Mouse (Mus musculus) limb, embryonic 12.5 days (tissue): ENCODE measurements around the gene F13b. TPM values are rescaled to one million over a fixed set of nuclear protein-coding genes. Genes with fewer than 3 reads are reported as not detected.

Experiments
- ATAC-seq: fragments of 200-750 bp; cut with Nextera tagmentation; 2 replicates; pipeline ENCODE4 v1.8.0; 2017; ENCODE audit warnings: low read depth, moderate TSS enrichment; ENCODE audit not compliant: insufficient number of reproducible peaks, insufficient read depth, low FRiP score, low TSS enrichment
- H3K27ac ChIP-seq: fragments of 300-500 bp; sonication (generic); 2 replicates; pipeline ENCODE4 v1.5.1; 2016; ENCODE audit warnings: mild to moderate bottlenecking, moderate library complexity
- H3K27me3 ChIP-seq: fragments of 300-500 bp; sonication (generic); 2 replicates; pipeline ENCODE4 v1.6.1; 2016; ENCODE audit warnings: mild to moderate bottlenecking, moderate library complexity
- H3K36me3 ChIP-seq: fragments of 300-500 bp; sonication (generic); 2 replicates; pipeline ENCODE4 v1.6.1; 2016; ENCODE audit warnings: mild to moderate bottlenecking, moderate library complexity
- H3K4me1 ChIP-seq: fragments of 300-500 bp; sonication (generic); replicated peaks from 2 replicates; pipeline ENCODE4 v1.6.1; 2016
- H3K4me2 ChIP-seq: fragments of 300-500 bp; sonication (generic); 2 replicates; pipeline ENCODE4 v1.6.1; 2016; ENCODE audit warnings: mild to moderate bottlenecking, moderate library complexity
- H3K4me3 ChIP-seq: fragments of 300-500 bp; sonication (generic); replicated peaks from 2 replicates; pipeline ENCODE4 v1.5.1; 2016; ENCODE audit warnings: mild to moderate bottlenecking
- H3K9ac ChIP-seq: fragments of 300-500 bp; sonication (generic); replicated peaks from 2 replicates; pipeline ENCODE4 v1.6.1; 2016; ENCODE audit warnings: mild to moderate bottlenecking, moderate library complexity
- H3K9me3 ChIP-seq: fragments of 300-500 bp; sonication (generic); 2 replicates; pipeline ENCODE4 v1.6.1; 2016; ENCODE audit warnings: mild to moderate bottlenecking, moderate library complexity
- WGBS: fragments of 180-500 bp; shearing (Covaris S2); methylation state at CpG from one replicate; pipeline ENCODE4 v1.1.7; 2016; 5-methylcytosine and 5-hydroxymethylcytosine counted together
- polyA plus RNA-seq: library from polyadenylated mRNA; unstranded; fragments of >200 nt; fragmentation: Nextera tagmentation; extraction: Ambion mirVana; gene quantifications from 2 replicates; pipeline ENCODE4 v1.2.1, GENCODE M21; 2016

Gene F13b
- polyA plus RNA-seq, 1 experiment from 2014 or later = not detected

GRCm38 (mm10) chr1:139499751-139500150 is 1.8 kb upstream of the F13b start:
- no peak overlapping the region for H3K4me2 ChIP-seq
- H3K36me3 ChIP-seq = peaks cover 8% of the 10 kb centered on the region
- H3K9ac ChIP-seq = no peak overlapping the region
- ATAC-seq = no peak
- H3K4me3 ChIP-seq = no peak overlapping the region
- no peaks in the 10 kb centered on the region for H3K9me3 ChIP-seq
- H3K27me3 ChIP-seq = no peaks in the 10 kb centered on the region
- H3K27ac ChIP-seq = no peak overlapping the region
- no peaks in the 10 kb centered on the region for H3K4me1 ChIP-seq

- H3K9me3 ChIP-seq = no peaks in the 10 kb centered on the region
- H3K9ac ChIP-seq = no peak overlapping the region
- no peak overlapping the region for H3K4me2 ChIP-seq
- no peaks in the 10 kb centered on the region for H3K27me3 ChIP-seq
- no peak overlapping the region for H3K27ac ChIP-seq
- no peaks in the 10 kb centered on the region for H3K36me3 ChIP-seq
- ATAC-seq = no peak
- H3K4me1 ChIP-seq = no peaks in the 10 kb centered on the region
- H3K4me3 ChIP-seq = no peak overlapping the region
- WGBS = 91% methylated on average over 12 of the region's 12 CpGs
These were observed 13.1 kb downstream of the F13b start for GRCm38 (mm10) chr1:139514556-139514955.

GRCm38 (mm10) chr1:139548536-139548935 is 47.0 kb downstream of the F13b start:
- no peaks in the 10 kb centered on the region for H3K36me3 ChIP-seq
- H3K4me2 ChIP-seq = no peak overlapping the region
- WGBS = 84% methylated on average over 1 of the region's 1 CpGs
- no peaks in the 10 kb centered on the region for H3K4me1 ChIP-seq
- no peaks in the 10 kb centered on the region for H3K27me3 ChIP-seq
- H3K9ac ChIP-seq = no peak overlapping the region
- no peak for ATAC-seq
- no peak overlapping the region for H3K27ac ChIP-seq
- no peaks in the 10 kb centered on the region for H3K9me3 ChIP-seq
- H3K4me3 ChIP-seq = no peak overlapping the region

- Histone ChIP-seq H3K27me3 (no peaks in the 10 kb centered on the region), H3K4me3 (no peak overlapping the region), H3K36me3 (no peaks in the 10 kb centered on the region), H3K9me3 (no peaks in the 10 kb centered on the region), H3K4me2 (no peak overlapping the region), H3K27ac (no peak overlapping the region), H3K9ac (no peak overlapping the region), H3K4me1 (no peaks in the 10 kb centered on the region)
- no peak for ATAC-seq
- 74% methylated on average over 1 of the region's 1 CpGs for WGBS
These were observed 49.8 kb downstream of the F13b start for GRCm38 (mm10) chr1:139551311-139551710.

- no peak within 1 kb of the TSS for H3K9ac ChIP-seq
- H3K27me3 ChIP-seq = no peaks in the 10 kb centered on the region
- H3K27ac ChIP-seq = no peak within 1 kb of the TSS
- no peaks in the 10 kb centered on the region for H3K9me3 ChIP-seq
- 49% methylated on average over 1 of the region's 1 CpGs for WGBS
- ATAC-seq = no peak
- no peak within 1 kb of the TSS for H3K4me2 ChIP-seq
- no peaks in the 10 kb centered on the region for H3K4me1 ChIP-seq
- no peak within 1 kb of the TSS for H3K4me3 ChIP-seq
- no peaks in the 10 kb centered on the region for H3K36me3 ChIP-seq
These were observed 58.5 kb downstream of the F13b start, which contains the start of gene Cfhr1 for GRCm38 (mm10) chr1:139560024-139560423. Cfhr1 (minus strand) TSS chr1:139560272.

Other genes with a start within 250 kb of the F13b start
- gene Crb1, start 124.6 kb upstream of the F13b start, polyA plus RNA-seq = 0.05 and 0.39 TPM in 2 replicates
- gene Zbtb41, start 79.4 kb upstream of the F13b start, polyA plus RNA-seq = 13.2 and 13.3 TPM in 2 replicates
- 25.1 and 25.9 TPM in 2 replicates for gene Aspm, start 46.9 kb upstream of the F13b start, polyA plus RNA-seq
- not detected in 2 replicates for gene Cfhr1, start 58.6 kb downstream of the F13b start, polyA plus RNA-seq